Mouse (Mus musculus) limb, embryonic 14.5 days (tissue): ENCODE measurements around the gene Mia2. TPM values are rescaled to one million over a fixed set of nuclear protein-coding genes. Genes with fewer than 3 reads are reported as not detected.

Experiments used
- ATAC-seq: fragments of 200-750 bp; cut with Nextera tagmentation; 2 replicates; pipeline ENCODE4 v1.8.0; 2017; ENCODE audit warnings: low read depth, moderate number of reproducible peaks, moderate TSS enrichment; ENCODE audit not compliant: low FRiP score
- DNase-seq: peaks from one replicate; pipeline ENCODE4 v3.0.0-alpha.2; 2015; ENCODE audit warnings: low spot score
- H3K27ac ChIP-seq: fragments of 300-500 bp; sonication (generic); replicated peaks from 2 replicates; pipeline ENCODE4 v1.5.1; 2014; ENCODE audit warnings: low read depth, mild to moderate bottlenecking, low read length, moderate library complexity, mixed read lengths
- H3K27me3 ChIP-seq: fragments of 300-500 bp; sonication (generic); 2 replicates; pipeline ENCODE4 v1.6.1; 2014; ENCODE audit warnings: low read length, mixed read lengths; ENCODE audit not compliant: control insufficient read depth, insufficient read depth
- H3K36me3 ChIP-seq: fragments of 300-500 bp; sonication (generic); 2 replicates; pipeline ENCODE4 v1.6.1; 2014; ENCODE audit warnings: mild to moderate bottlenecking, low read length, moderate library complexity, mixed read lengths; ENCODE audit not compliant: control insufficient read depth, insufficient read depth
- H3K4me1 ChIP-seq: fragments of 300-500 bp; sonication (generic); 2 replicates; pipeline ENCODE4 v1.6.1; 2014; ENCODE audit warnings: antibody characterized with exemption, low read length, mixed read lengths; ENCODE audit not compliant: control insufficient read depth, insufficient read depth
- H3K4me2 ChIP-seq: fragments of 300-500 bp; sonication (generic); replicated peaks from 2 replicates; pipeline ENCODE4 v1.6.1; 2014; ENCODE audit warnings: low read depth, mild to moderate bottlenecking, low read length, moderate library complexity; ENCODE audit not compliant: severe bottlenecking
- H3K4me3 ChIP-seq: fragments of 300-500 bp; sonication (generic); replicated peaks from 2 replicates; pipeline ENCODE4 v1.5.1; 2014; ENCODE audit warnings: low read length
- H3K9ac ChIP-seq: fragments of 300-500 bp; sonication (generic); 2 replicates; pipeline ENCODE4 v1.6.1; 2014; ENCODE audit warnings: mild to moderate bottlenecking, low read depth, low read length, moderate library complexity; ENCODE audit not compliant: severe bottlenecking
- H3K9me3 ChIP-seq: fragments of 300-500 bp; sonication (generic); 2 replicates; pipeline ENCODE4 v1.6.1; 2016; ENCODE audit warnings: low read length; ENCODE audit not compliant: control insufficient read depth
- POLR2A ChIP-seq: fragments of 200-500 bp; IDR thresholded peaks from 2 replicates; pipeline ENCODE4 v1.8.0; 2012; ENCODE audit warnings: inconsistent platforms, mild to moderate bottlenecking, moderate library complexity, borderline replicate concordance; ENCODE audit not compliant: insufficient read depth, insufficient read length; ENCODE audit errors: extremely low read depth
- WGBS: fragments of 180-500 bp; shearing (Covaris S2); extraction: QIAGEN DNeasy Blood & Tissue Kit; methylation state at CpG from one replicate; pipeline ENCODE4 v1.1.7; 2014; 5-methylcytosine and 5-hydroxymethylcytosine counted together
- polyA plus RNA-seq, 2 experiments: library from polyadenylated mRNA; depleted of rRNA in 1 of 2; stranded (reverse) in 1 of 2; unstranded in 1 of 2; fragments of >200 nt; fragmentation: Nextera tagmentation in 1 of 2; extraction: Ambion mirVana in 1 of 2; gene quantifications; 2 replicates each; pipeline versions ENCODE4 v1.2.1 to v1.2.3; 2012 to 2014

The Mia2 gene
- polyA plus RNA-seq, 2 experiments, result 59.1 to 61.8 TPM

GRCm38 (mm10) chr12:59093543-59093942 is 2.1 kb upstream of the Mia2 start:
- DNase-seq, result no peak
- TF ChIP-seq POLR2A, result no peak
- Histone ChIP-seq H3K9ac (no peak overlapping the region), H3K4me2 (no peak overlapping the region), H3K36me3 (no peaks in the 10 kb centered on the region), H3K9me3 (no peaks in the 10 kb centered on the region), H3K27ac (no peak overlapping the region), H3K27me3 (no peaks in the 10 kb centered on the region), H3K4me1 (no peaks in the 10 kb centered on the region), H3K4me3 (no peak overlapping the region)
- 43% methylated on average over 2 of the region's 2 CpGs for WGBS
- no peak for ATAC-seq

GRCm38 (mm10) chr12:59104771-59105170 is 9.2 kb downstream of the Mia2 start:
- Histone ChIP-seq H3K36me3 (no peaks in the 10 kb centered on the region), H3K27me3 (no peaks in the 10 kb centered on the region), H3K9ac (no peak overlapping the region), H3K27ac (no peak overlapping the region), H3K4me2 (no peak overlapping the region), H3K4me3 (no peak overlapping the region), H3K9me3 (no peaks in the 10 kb centered on the region), H3K4me1 (no peaks in the 10 kb centered on the region)
- no peak for ATAC-seq
- no peak for DNase-seq
- 71% methylated on average over 5 of the region's 5 CpGs for WGBS
- TF ChIP-seq POLR2A, result no peak

- DNase-seq (no peak), ATAC-seq (no peak)
- 80% methylated on average over 6 of the region's 6 CpGs for WGBS
- TF ChIP-seq POLR2A, result no peak
- Histone ChIP-seq H3K4me2 (no peak overlapping the region), H3K27me3 (no peaks in the 10 kb centered on the region), H3K9ac (no peak overlapping the region), H3K9me3 (no peaks in the 10 kb centered on the region), H3K27ac (no peak overlapping the region), H3K4me1 (no peaks in the 10 kb centered on the region), H3K36me3 (no peaks in the 10 kb centered on the region), H3K4me3 (no peak overlapping the region)
Observed at GRCm38 (mm10) chr12:59105914-59106313, 10.3 kb downstream of the Mia2 start.

- DNase-seq (no peak), ATAC-seq (no peak)
- no peak overlapping the region for H3K9ac ChIP-seq
- no peak overlapping the region for H3K4me2 ChIP-seq
- H3K36me3 ChIP-seq, result no peaks in the 10 kb centered on the region
- 89% methylated on average over 5 of the region's 5 CpGs for WGBS
- no peak overlapping the region for H3K4me3 ChIP-seq
- H3K27me3 ChIP-seq, result no peaks in the 10 kb centered on the region
- H3K9me3 ChIP-seq, result no peaks in the 10 kb centered on the region
- no peak for TF ChIP-seq POLR2A
- no peak overlapping the region for H3K27ac ChIP-seq
- H3K4me1 ChIP-seq, result no peaks in the 10 kb centered on the region
Observed at GRCm38 (mm10) chr12:59106491-59106890, 10.9 kb downstream of the Mia2 start.

- no peaks in the 10 kb centered on the region for H3K9me3 ChIP-seq
- H3K36me3 ChIP-seq, result no peaks in the 10 kb centered on the region
- H3K4me2 ChIP-seq, result no peak overlapping the region
- H3K27ac ChIP-seq, result no peak overlapping the region
- TF ChIP-seq POLR2A, result no peak
- H3K27me3 ChIP-seq, result no peaks in the 10 kb centered on the region
- DNase-seq (no peak), ATAC-seq (no peak)
- H3K4me1 ChIP-seq, result no peaks in the 10 kb centered on the region
- 86% methylated on average over 4 of the region's 4 CpGs for WGBS
- no peak overlapping the region for H3K4me3 ChIP-seq
- no peak overlapping the region for H3K9ac ChIP-seq
Observed at GRCm38 (mm10) chr12:59107926-59108325, 12.3 kb downstream of the Mia2 start.

- no peak for ATAC-seq
Observed at GRCm38 (mm10) chr12:59117184-59117583, 21.6 kb downstream of the Mia2 start.

More at GRCm38 (mm10) chr12:59117184-59117583, 21.6 kb downstream of the Mia2 start:
- H3K9ac ChIP-seq, result no peak overlapping the region
- no peaks in the 10 kb centered on the region for H3K4me1 ChIP-seq
- H3K4me3 ChIP-seq, result no peak overlapping the region
- no peak overlapping the region for H3K27ac ChIP-seq
- no peaks in the 10 kb centered on the region for H3K9me3 ChIP-seq
- no peaks in the 10 kb centered on the region for H3K27me3 ChIP-seq
- no peak for DNase-seq
- H3K36me3 ChIP-seq, result no peaks in the 10 kb centered on the region
- 77% methylated on average over 3 of the region's 3 CpGs for WGBS
- H3K4me2 ChIP-seq, result no peak overlapping the region
- TF ChIP-seq POLR2A, result no peak
